Mouse (Mus musculus): Measurements from ENCODE around the gene Mrps18a.

Mrps18a gene

DNA sequence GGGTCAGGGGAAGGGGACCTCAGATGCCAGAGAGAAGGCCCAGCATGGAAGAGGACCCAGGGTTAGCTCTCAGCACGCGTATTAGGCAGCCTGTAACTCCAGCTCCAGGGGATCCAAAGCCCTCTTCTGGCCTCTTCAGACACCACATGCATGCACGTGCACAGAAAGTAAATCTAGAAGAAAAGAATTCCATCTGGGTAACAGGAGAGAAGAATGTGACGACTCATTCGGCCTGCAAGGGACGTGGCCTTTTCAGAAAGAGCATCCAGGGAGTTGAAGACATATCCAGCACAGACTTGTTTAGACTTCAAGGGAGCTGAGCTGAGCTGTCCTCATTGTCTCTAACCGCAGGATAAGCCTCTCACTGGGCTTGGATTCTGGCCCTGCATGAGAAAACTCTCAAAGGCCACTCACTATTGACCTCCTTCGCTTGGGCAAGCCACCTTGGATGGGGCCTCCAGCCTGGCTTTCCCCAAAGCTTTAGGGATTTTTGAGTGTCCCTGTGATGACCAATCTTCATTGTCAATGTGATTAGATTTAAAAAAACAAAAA, 8.1 kb upstream of the Mrps18a start:
- DNase-seq: no peak

GRCm38 (mm10) chr17:46104487-46104886, 6.3 kb upstream of the Mrps18a start:
- DNase-seq: no peak

- DNase-seq: no peak
These were observed 2.5 kb upstream of the Mrps18a start for GRCm38 (mm10) chr17:46108286-46108685.

DNA sequence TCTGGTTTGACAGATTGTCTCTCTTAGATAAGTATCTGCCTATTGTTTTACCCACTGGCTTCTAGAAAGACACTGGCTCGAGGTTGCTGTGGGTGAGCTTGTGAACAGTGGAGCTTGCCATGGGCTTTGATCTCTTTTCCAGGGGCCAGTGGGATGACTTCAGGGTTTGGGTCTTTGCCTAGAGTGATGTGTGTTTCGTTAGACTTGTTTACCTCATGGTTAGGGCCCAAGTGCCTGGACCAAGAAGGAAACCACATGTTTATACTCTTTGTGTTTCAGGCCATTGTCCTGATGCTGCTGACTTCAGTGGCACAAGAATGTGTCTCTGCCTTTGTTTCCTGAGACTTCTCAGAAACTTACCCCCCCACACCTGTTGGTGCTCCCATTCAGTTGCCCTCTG, 4.7 kb downstream of the Mrps18a start:
- DNase-seq: no peak

GRCm38 (mm10) chr17:46116138-46116537, 5.4 kb downstream of the Mrps18a start:
- no peak for DNase-seq

DNA sequence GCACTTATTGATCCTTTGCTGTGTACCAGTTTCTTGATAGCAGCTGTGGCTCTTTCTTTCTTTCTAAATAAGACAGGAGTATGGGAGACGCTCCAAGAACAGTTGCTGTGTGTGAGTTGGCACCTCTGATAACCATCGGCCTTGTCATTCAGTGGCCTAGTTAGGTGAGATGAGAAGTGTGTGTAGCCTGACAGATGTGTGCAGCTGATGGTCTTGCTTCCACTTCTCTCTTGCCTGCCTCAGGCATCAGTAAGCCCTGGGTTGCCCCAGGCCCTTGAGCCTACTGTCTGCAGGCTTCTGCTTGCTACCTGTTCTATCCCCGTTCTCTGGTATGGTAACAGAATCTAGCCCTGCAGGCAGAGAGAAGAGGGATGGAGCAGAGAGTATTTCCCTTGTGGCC, 6.1 kb downstream of the Mrps18a start:
- no peak for DNase-seq

GRCm38 (mm10) chr17:46117623-46118422, 7.0 kb downstream of the Mrps18a start:
- DNase-seq: no peak

- DNase-seq: no peak
These were observed 7.7 kb downstream of the Mrps18a start for GRCm38 (mm10) chr17:46118423-46118850.

GRCm38 (mm10) chr17:46119641-46120040, 8.9 kb downstream of the Mrps18a start:
- DNase-seq: no peak

DNA sequence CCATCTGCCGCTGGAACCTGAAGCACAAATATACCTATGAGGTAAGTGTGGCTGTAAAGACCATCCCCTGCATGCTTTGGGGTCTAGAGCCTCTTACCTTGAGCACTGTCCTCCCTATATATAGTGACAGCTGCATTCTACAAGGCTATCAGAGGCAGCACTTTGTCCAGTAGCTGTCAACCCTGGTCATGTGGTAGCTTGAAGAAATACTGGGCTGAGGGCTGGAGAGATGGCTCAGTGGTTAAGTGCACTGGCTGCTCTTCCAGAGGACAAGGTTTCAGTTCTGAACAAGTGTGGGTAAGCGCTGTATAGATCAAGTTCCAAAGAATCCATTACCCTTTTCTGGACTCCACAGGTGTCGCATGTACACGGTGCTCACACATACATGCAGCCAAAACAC, 12.0 kb downstream of the Mrps18a start:
- DNase-seq: no peak

GRCm38 (mm10) chr17:46123285-46123684, 12.5 kb downstream of the Mrps18a start:
- DNase-seq: no peak

DNA sequence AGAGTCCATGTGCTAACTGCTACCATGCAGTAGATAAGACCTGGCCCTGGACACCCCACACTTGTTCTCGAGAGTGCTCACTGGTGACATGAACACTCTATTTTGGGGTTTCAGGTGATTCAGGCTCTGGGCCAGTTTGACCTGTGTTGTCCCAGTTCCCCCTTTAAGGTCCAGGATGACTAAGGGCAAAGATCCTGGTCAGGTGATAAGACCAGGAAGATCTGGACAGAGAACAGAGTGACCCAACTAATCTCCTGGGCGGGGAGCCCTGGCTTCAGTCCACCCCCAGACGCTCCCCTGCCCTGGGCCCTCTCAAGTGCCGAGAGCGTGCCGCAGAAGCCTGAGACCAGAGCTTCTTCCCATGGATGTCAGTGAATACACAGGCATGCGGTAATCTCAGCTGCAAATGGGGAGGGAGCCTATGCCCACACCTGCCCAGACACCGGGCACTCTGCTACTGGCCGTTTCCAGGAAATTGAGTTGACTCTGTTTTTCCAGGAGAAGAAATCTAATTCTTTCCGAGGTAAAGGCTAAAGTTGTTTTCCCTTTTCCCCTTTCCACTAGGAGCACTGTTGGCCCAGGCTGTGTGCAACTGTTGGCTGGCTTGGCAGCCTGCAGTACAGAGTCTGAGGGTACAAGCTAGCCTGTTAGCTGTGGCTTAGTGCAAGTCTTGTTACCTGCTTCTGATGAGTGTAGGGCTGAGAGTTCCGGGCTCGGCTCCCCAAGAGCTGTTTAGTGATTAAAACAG, 13.3 kb downstream of the Mrps18a start:
- DNase-seq: no peak

DNA sequence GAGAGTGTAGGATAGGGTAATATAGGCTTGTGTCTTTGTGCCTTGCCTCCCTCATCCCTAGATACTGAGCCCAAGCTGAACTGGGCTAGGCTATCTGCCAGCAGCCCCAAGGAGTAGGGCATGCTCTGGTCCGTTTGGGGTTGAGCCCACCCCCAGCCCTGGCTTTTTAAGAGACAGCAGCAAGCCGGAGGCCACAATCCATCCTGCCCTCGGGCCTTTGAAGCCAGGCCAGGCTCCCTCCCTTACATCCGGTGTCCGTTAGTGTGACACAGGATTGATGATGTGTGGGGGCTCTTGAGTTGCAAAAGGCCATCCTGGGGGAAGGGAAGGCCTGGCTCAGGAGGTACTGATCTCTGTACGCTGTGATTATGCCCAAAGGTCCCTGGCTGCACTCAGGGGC, 15.8 kb downstream of the Mrps18a start:
- DNase-seq: no peak

- no peak for DNase-seq
These were observed 17.2 kb downstream of the Mrps18a start for GRCm38 (mm10) chr17:46127814-46128493.

- no peak for DNase-seq
These were observed 19.1 kb downstream of the Mrps18a start for GRCm38 (mm10) chr17:46129741-46130498.

- peak; percentile 38 to 40 for DNase-seq
These were observed 21.4 kb downstream of the Mrps18a start for GRCm38 (mm10) chr17:46132058-46132718.

DNA sequence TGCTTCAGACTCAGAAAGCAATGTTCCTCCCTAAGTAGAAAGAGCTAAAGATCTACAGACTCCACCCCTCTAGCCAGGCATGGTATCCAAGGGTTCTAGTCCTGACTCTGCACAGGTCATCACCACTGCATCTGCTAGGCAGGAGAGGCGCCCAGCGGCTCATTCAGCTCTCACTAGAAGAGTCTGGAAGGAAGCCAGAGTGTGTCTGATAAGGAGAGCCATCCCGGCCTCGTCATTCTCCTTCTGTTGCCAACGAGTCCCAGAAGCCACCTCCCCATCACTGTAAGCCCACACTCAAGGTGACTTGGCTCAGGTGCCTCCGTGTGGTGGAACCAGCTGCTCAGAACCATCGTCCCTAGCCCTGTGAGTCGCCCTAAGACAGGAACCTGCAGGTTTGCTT, 22.1 kb downstream of the Mrps18a start:
- DNase-seq: no peak

DNA sequence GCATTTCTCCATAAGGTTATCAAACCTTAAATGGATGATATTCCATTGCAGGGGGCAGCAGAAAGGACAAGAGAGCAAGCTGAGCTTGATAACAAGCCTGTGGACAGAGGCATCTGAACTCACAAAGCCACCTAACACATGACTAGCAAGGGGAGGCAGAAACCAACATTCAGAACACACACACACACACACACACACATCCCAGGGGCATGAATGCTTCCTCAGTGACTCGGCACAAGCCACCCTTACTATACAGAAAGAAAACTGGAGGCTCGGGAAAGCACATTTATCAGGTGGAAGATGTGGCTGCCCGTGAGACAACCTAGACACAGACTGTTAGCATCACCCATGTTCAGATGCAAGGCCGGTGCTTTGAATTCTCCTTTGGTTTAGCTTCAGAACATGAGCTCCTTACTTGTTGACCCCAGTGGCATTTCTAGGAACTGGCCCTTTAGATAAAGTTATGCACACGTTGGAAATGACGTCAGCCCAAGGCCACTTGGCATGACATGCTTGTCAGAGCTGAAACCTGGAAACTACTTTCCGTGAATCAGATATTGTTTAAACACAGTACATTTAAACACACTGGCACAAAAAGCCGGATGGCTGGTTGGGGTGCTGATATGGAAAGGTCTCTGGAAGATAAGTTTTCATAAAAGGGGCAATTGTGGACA, 27.9 kb downstream of the Mrps18a start:
- no peak for DNase-seq

DNA sequence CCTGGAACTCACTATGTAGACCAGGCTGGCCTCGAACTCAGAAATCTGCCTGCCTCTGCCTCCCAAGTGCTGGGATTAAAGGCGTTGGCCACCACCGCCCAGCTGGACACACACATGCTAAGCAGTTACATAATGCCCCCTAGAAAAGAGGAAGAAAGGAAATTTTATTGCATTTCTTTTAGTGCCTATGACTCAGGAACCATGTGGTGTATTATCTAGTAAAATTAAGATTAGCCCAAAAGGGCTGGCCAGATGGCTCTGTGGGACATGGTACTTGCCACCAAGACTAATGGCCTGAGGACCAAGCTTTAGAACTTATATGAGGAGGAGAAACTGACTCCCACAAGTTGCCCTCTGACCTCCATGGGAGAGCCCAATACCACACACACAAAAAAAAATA, 29.1 kb downstream of the Mrps18a start:
- DNase-seq: no peak

GRCm38 (mm10) chr17:46143578-46144423, 33.0 kb downstream of the Mrps18a start, which contains the start of gene Rsph9:
Gene Rsph9 (minus strand): TSS chr17:46144216.
- peak; percentile 53 to 70 for DNase-seq
